Mouse (Mus musculus): Measurements from ENCODE around the gene 4931422A03Rik. TPM values are rescaled to one million over a fixed set of nuclear protein-coding genes. Genes with fewer than 3 reads are reported as not detected.
"Not testable (repeated sequence)": the region's sequence is repeated elsewhere in the genome, so short reads cannot be mapped to it uniquely, and the experiment has no call there.

4931422A03Rik gene
- total and polyA plus RNA-seq, 3 experiments, result 0.50 to 4.9 TPM; not detected in 1

DNA sequence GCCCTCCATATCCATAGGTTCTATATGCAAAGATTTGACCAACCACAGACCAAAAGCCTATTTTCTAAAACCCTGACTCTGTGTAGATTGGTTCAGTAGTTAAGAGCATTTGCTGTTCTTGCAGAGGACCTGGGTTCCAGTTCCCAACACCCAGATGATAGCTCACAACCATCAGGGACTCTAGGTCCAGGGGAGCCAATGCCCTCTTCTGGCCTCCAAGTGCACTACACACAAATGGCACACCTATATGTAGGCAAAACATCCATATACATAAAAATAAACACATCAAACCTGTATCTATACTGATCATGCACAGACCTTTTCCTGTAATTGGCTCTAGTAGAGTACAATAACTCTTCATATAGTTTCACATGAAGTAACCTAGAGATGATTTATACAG lies 36.9 kb downstream of the 4931422A03Rik start:
- Histone ChIP-seq H3K36me3 (ENCODE audit: control insufficient read depth in 1 of 2, insufficient read depth in 2 of 2, low read length in 2 of 2) (peaks cover 0 to 7% of the 10 kb centered on the region in 2 experiments; a peak in 1 of 4 replicates), H3K27me3 (ENCODE audit: control insufficient read depth in 1 of 2, insufficient read depth in 2 of 2, low read length in 2 of 2) (no peaks in the 10 kb centered on the region), H3K4me3 (ENCODE audit: control insufficient read depth in 1 of 2, insufficient read depth in 1 of 2, low read depth in 2 of 2, low read length in 2 of 2) (no peak overlapping the region), H3K9me3 (replicated peaks; ENCODE audit: insufficient read depth, low read length) (no peaks in the 10 kb centered on the region), H3K27ac (ENCODE audit: control insufficient read depth, low read depth, low read length) (no peak overlapping the region), H3K79me2 (ENCODE audit: control insufficient read depth, insufficient read depth, low read length, poor library complexity) (no peaks in the 10 kb centered on the region), H3K4me1 (ENCODE audit: control insufficient read depth in 1 of 2, insufficient read depth in 2 of 2, low read length in 2 of 2) (0 out of 4 replicates have a peak, but pooled peaks cover 0 to 2% of the 10 kb centered on the region in 2 experiments), H3K9ac (ENCODE audit: control insufficient read depth, low read depth, low read length, poor library complexity, severe bottlenecking) (no peak overlapping the region)
- TF ChIP-seq ZC3H11A (IDR thresholded peaks at IDR 0.05; ENCODE audit: low read depth, low read length), result peak; percentile 19; the same call in 1 of the 2 replicates
- TF ChIP-seq CTCF (IDR thresholded peaks at IDR 0.05 in 2 of 3, conservative IDR thresholded peaks at IDR 0.05 in 1 of 3; ENCODE audit: control insufficient read depth in 1 of 3, insufficient read depth in 1 of 3, low read depth in 2 of 3, low read length in 3 of 3, poor library complexity in 1 of 3, severe bottlenecking in 1 of 3), result peak; percentile 41 to 51 (median 42)
- TF ChIP-seq ETS1 (IDR thresholded peaks at IDR 0.05; ENCODE audit: low read depth, low read length), result no peak
- peak; percentile 41 for TF ChIP-seq RAD21 (IDR thresholded peaks at IDR 0.05; ENCODE audit: low read depth, low read length)
- no peak for TF ChIP-seq CHD1 (IDR thresholded peaks at IDR 0.05; ENCODE audit: low read depth, low read length)
- no peak for TF ChIP-seq BHLHE40 (IDR thresholded peaks at IDR 0.05; ENCODE audit: borderline replicate concordance, low read depth, low read length)
- peak; percentile 58 for TF ChIP-seq SMC3 (IDR thresholded peaks at IDR 0.05; ENCODE audit: low read depth, low read length)
- DNase-seq (ENCODE audit: low read depth, low spot score), result no peak

DNA sequence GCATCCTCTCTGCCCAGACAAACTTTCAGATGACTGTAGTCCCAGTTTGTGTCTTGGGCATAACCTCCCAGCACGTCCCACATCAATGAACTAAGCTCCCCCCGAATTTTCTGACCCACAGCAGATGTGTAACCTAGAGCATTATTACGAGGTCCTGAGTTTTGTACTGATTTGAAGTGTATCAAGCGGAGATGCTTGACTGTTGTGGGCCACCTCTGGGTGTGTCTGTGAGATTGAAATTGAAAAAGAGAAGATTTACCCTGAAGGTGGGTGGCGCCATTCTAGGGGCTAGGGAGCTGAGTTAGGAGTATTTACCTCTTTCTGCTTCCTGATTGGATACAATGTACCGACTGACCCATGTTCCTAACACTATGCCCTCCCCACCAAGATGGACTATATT lies 38.4 kb downstream of the 4931422A03Rik start:
- TF ChIP-seq TAL1 (IDR thresholded peaks at IDR 0.05; ENCODE audit: low read length), result no peak
- TF ChIP-seq CTCF (IDR thresholded peaks at IDR 0.05 in 2 of 3, conservative IDR thresholded peaks at IDR 0.05 in 1 of 3; ENCODE audit: control insufficient read depth in 1 of 3, insufficient read depth in 1 of 3, low read depth in 2 of 3, low read length in 3 of 3, poor library complexity in 1 of 3, severe bottlenecking in 1 of 3), result no peak
- no peak for TF ChIP-seq MXI1 (IDR thresholded peaks at IDR 0.05; ENCODE audit: low read depth, low read length)
- TF ChIP-seq MYB (IDR thresholded peaks at IDR 0.05; ENCODE audit: low read depth, low read length), result no peak
- no peak for TF ChIP-seq E2F4 (IDR thresholded peaks at IDR 0.05; ENCODE audit: borderline replicate concordance, low read depth, low read length)
- no peak for TF ChIP-seq MEF2A (IDR thresholded peaks at IDR 0.05; ENCODE audit: extremely low read depth, insufficient replicate concordance, low read depth, low read length, poor library complexity, severe bottlenecking)
- Histone ChIP-seq H3K4me1 (ENCODE audit: control insufficient read depth in 1 of 2, insufficient read depth in 2 of 2, low read length in 2 of 2) (0 out of 4 replicates have a peak, but pooled peaks cover 0 to 2% of the 10 kb centered on the region in 2 experiments), H3K27me3 (ENCODE audit: control insufficient read depth in 1 of 2, insufficient read depth in 2 of 2, low read length in 2 of 2) (no peaks in the 10 kb centered on the region), H3K27ac (ENCODE audit: control insufficient read depth, low read depth, low read length) (no peak overlapping the region), H3K9me3 (replicated peaks; ENCODE audit: insufficient read depth, low read length) (no peaks in the 10 kb centered on the region), H3K79me2 (ENCODE audit: control insufficient read depth, insufficient read depth, low read length, poor library complexity) (no peaks in the 10 kb centered on the region), H3K9ac (ENCODE audit: control insufficient read depth, low read depth, low read length, poor library complexity, severe bottlenecking) (no peak overlapping the region), H3K4me3 (ENCODE audit: control insufficient read depth in 1 of 2, insufficient read depth in 1 of 2, low read depth in 2 of 2, low read length in 2 of 2) (no peak overlapping the region), H3K36me3 (ENCODE audit: control insufficient read depth in 1 of 2, insufficient read depth in 2 of 2, low read length in 2 of 2) (peaks cover 0 to 7% of the 10 kb centered on the region in 2 experiments; a peak in 1 of 4 replicates)
- DNase-seq (ENCODE audit: low read depth, low spot score), result no peak

DNA sequence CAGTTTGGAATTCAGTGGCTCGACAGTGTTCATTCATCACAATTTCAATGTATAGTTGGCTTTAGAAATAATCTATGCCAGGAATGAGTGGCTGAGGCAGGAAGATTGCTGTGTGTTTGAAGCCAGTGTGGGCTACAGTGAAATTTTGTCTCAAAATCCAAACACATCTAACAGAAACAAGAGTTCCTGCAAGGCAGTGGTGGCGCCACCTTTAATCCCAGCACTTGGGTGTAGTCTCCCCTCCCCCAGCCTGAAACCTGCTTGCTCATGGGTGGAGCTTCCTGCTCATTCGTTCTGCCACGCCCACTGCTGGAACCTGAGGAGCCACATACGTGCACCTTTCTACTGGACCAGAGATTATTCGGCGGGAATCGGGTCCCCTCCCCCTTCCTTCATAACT lies 40.6 kb downstream of the 4931422A03Rik start:
- not testable (repeated sequence) for H3K9me3 ChIP-seq (replicated peaks; ENCODE audit: insufficient read depth, low read length); H3K9ac ChIP-seq (ENCODE audit: control insufficient read depth, low read depth, low read length, poor library complexity, severe bottlenecking); H3K27me3 ChIP-seq (ENCODE audit: control insufficient read depth in 1 of 2, insufficient read depth in 2 of 2, low read length in 2 of 2); H3K4me1 ChIP-seq (ENCODE audit: control insufficient read depth in 1 of 2, insufficient read depth in 2 of 2, low read length in 2 of 2); H3K27ac ChIP-seq (ENCODE audit: control insufficient read depth, low read depth, low read length); H3K79me2 ChIP-seq (ENCODE audit: control insufficient read depth, insufficient read depth, low read length, poor library complexity); H3K36me3 ChIP-seq (ENCODE audit: control insufficient read depth in 1 of 2, insufficient read depth in 2 of 2, low read length in 2 of 2); DNase-seq (ENCODE audit: low read depth, low spot score); H3K4me3 ChIP-seq (ENCODE audit: control insufficient read depth in 1 of 2, insufficient read depth in 1 of 2, low read depth in 2 of 2, low read length in 2 of 2)
